Comparison of ENCODE assay signal across 8 mouse cellular contexts in genomic region chr16:17532271-17532670, GRCm38 (mm10). TPM values are rescaled to one million over a fixed set of nuclear protein-coding genes. Genes with fewer than 3 reads are reported as not detected.
DNase-seq lines count a peak whose midpoint lies in the region; ATAC-seq and TF ChIP-seq lines count a peak whose summit lies in the region.

No protein-coding gene starts in this region.

- 58% methylated on average over 4 of the region's 4 CpGs for WGBS in embryonic facial prominence, embryonic 13.5 days
- WGBS in liver, postnatal 0 days (ENCODE audit: insufficient replicate concordance): 51% methylated on average over 4 of the region's 4 CpGs
- 79% methylated on average over 4 of the region's 4 CpGs for WGBS in thymus, adult 2 months

- no peak for ATAC-seq in embryonic facial prominence, embryonic 13.5 days (ENCODE audit: insufficient number of reproducible peaks, insufficient read depth, low FRiP score, low TSS enrichment, low read depth)
- no peak for ATAC-seq in liver, postnatal 0 days

- no peaks in the 10 kb centered on the region for H3K9me3 ChIP-seq in ES-Bruce4 (replicated peaks; ENCODE audit: control insufficient read depth, insufficient read depth, low read length, poor library complexity, severe bottlenecking)
- no peaks in the 10 kb centered on the region for H3K9me3 ChIP-seq in embryonic facial prominence, embryonic 13.5 days
- H3K9me3 ChIP-seq in liver, postnatal 0 days (ENCODE audit: low read length): no peaks in the 10 kb centered on the region

- 0 out of 2 replicates have a peak overlapping the region, but pooled peaks have one; percentile 76 for H3K4me2 ChIP-seq in embryonic facial prominence, embryonic 13.5 days
- H3K4me2 ChIP-seq in liver, postnatal 0 days (ENCODE audit: low read depth, low read length): no peak overlapping the region

- peaks cover 3% of the 10 kb centered on the region for H3K4me1 ChIP-seq in ES-Bruce4 (ENCODE audit: control insufficient read depth, insufficient read depth, low read length)
- H3K4me1 ChIP-seq in embryonic facial prominence, embryonic 13.5 days: peaks cover 15% of the 10 kb centered on the region
- peaks cover 17% of the 10 kb centered on the region for H3K4me1 ChIP-seq in liver, postnatal 0 days (ENCODE audit: insufficient read depth)
- H3K4me1 ChIP-seq in thymus, adult 2 months (replicated peaks; ENCODE audit: control insufficient read depth, insufficient read depth, low read length): peaks cover 12% of the 10 kb centered on the region

- H3K27me3 ChIP-seq in ES-Bruce4 (ENCODE audit: control insufficient read depth, insufficient read depth, low read length, poor library complexity, severe bottlenecking): no peaks in the 10 kb centered on the region
- no peaks in the 10 kb centered on the region for H3K27me3 ChIP-seq in embryonic facial prominence, embryonic 13.5 days
- no peaks in the 10 kb centered on the region for H3K27me3 ChIP-seq in liver, postnatal 0 days (ENCODE audit: insufficient read depth, low read length)
- H3K27me3 ChIP-seq in thymus, adult 2 months (ENCODE audit: control insufficient read depth, insufficient read depth, low read length): no peaks in the 10 kb centered on the region

- H3K27ac ChIP-seq in ES-Bruce4 (ENCODE audit: insufficient read depth, low read length): peak overlapping the region; percentile 26; the same call in 1 of the 2 replicates
- H3K27ac ChIP-seq in embryonic facial prominence, embryonic 13.5 days: no peak overlapping the region
- H3K27ac ChIP-seq in liver, postnatal 0 days (ENCODE audit: low read depth): peak overlapping the region; percentile 77
- H3K27ac ChIP-seq in thymus, adult 2 months (ENCODE audit: control insufficient read depth, insufficient read depth, low read length): no peak overlapping the region

- TF ChIP-seq EP300 in ES-Bruce4 (IDR thresholded peaks at IDR 0.05; ENCODE audit: insufficient read depth, low read depth, low read length): no peak
- TF ChIP-seq EP300 in liver, postnatal 0 days (IDR thresholded peaks at IDR 0.05; ENCODE audit: low read depth): no peak

- no peak overlapping the region for H3K4me3 ChIP-seq in ES-Bruce4 (ENCODE audit: low read depth, low read length)
- no peak overlapping the region for H3K4me3 ChIP-seq in embryonic facial prominence, embryonic 13.5 days
- H3K4me3 ChIP-seq in liver, postnatal 0 days (ENCODE audit: low read depth, low read length): no peak overlapping the region
- H3K4me3 ChIP-seq in thymus, adult 2 months (ENCODE audit: control insufficient read depth, insufficient read depth, low read length): no peak overlapping the region

- TF ChIP-seq POLR2A in ES-Bruce4 (IDR thresholded peaks at IDR 0.05; ENCODE audit: insufficient read depth, low read length): no peak
- no peak for TF ChIP-seq POLR2A in thymus, adult 2 months (IDR thresholded peaks at IDR 0.05; ENCODE audit: control insufficient read depth, extremely low read depth, insufficient read depth, low read length, poor library complexity)

- TF ChIP-seq CTCF in ES-Bruce4 (IDR thresholded peaks at IDR 0.05; ENCODE audit: low read depth, low read length): peak; percentile 49
- peak; percentile 63 for TF ChIP-seq CTCF in liver, postnatal 0 days (IDR thresholded peaks at IDR 0.05; ENCODE audit: low read depth)
- TF ChIP-seq CTCF in thymus, adult 2 months (IDR thresholded peaks at IDR 0.05; ENCODE audit: borderline replicate concordance, control insufficient read depth, extremely low read depth, insufficient read depth, low read length, poor library complexity): no peak

- H3K9ac ChIP-seq in ES-Bruce4 (ENCODE audit: low read depth, poor library complexity, severe bottlenecking): peak overlapping the region; percentile 69; the same call in 1 of the 2 replicates
- no peak overlapping the region for H3K9ac ChIP-seq in embryonic facial prominence, embryonic 13.5 days
- H3K9ac ChIP-seq in liver, postnatal 0 days (replicated peaks): 0 out of 2 replicates have a peak overlapping the region, but pooled peaks have one; percentile 5

- DNase-seq in heart, adult 11 months: peak; percentile 83
- no peak for DNase-seq in heart, adult 18-20 months
- DNase-seq in liver, postnatal 0 days: peak; percentile 46
- DNase-seq in frontal cortex, postnatal 25 days (ENCODE audit: low spot score in 2 of 2): no peak
- DNase-seq in c-Kit-positive CD71-positive TER-119-positive erythroid progenitor cells, embryonic 14.5 days (ENCODE audit: low spot score): no peak
- no peak for DNase-seq in thymus, adult 2 months

- no peaks in the 10 kb centered on the region; the same call in 1 of the 2 replicates for H3K36me3 ChIP-seq in ES-Bruce4 (ENCODE audit: control insufficient read depth, insufficient read depth, low read length, poor library complexity, severe bottlenecking)
- peaks cover 19% of the 10 kb centered on the region for H3K36me3 ChIP-seq in embryonic facial prominence, embryonic 13.5 days
- H3K36me3 ChIP-seq in liver, postnatal 0 days (replicated peaks; ENCODE audit: insufficient read depth, low read length): peaks cover 17% of the 10 kb centered on the region
- peaks cover 9% of the 10 kb centered on the region for H3K36me3 ChIP-seq in thymus, adult 2 months (ENCODE audit: control insufficient read depth, insufficient read depth, low read length)

RNA-seq across cellular contexts. Expression of gene Thap7, which starts 1.3 kb away (rescaled TPM):
- total RNA-seq in heart, adult 18-20 months (2021): 10 to 100 TPM; 13.5 to 13.6 TPM
- 12.9 and 13.1 TPM in 2 replicates for polyA plus RNA-seq in ES-Bruce4 (2011; ENCODE audit: insufficient read depth, insufficient read length, low read depth, missing spikeins)
- 72.5 and 75.2 TPM in 2 replicates for polyA plus RNA-seq in embryonic facial prominence, embryonic 13.5 days (2015; fragmentation: Nextera tagmentation; extraction: Ambion mirVana)
- polyA plus RNA-seq in liver, postnatal 0 days (2015; fragmentation: Nextera tagmentation; extraction: Ambion mirVana): 21.3 and 24.4 TPM in 2 replicates
- 139 and 141 TPM in 2 replicates for polyA plus RNA-seq in thymus, adult 2 months (2012; rRNA removed)

RNA-seq across cellular contexts. Expression of gene Lztr1, which starts 23.8 kb away (rescaled TPM):
- total RNA-seq in heart, adult 18-20 months (2021): 10 to 100 TPM; 31.8 to 32.1 TPM
- polyA plus RNA-seq in ES-Bruce4 (2011; ENCODE audit: insufficient read depth, insufficient read length, low read depth, missing spikeins): 46.1 and 46.6 TPM in 2 replicates
- 98.5 and 119 TPM in 2 replicates for polyA plus RNA-seq in embryonic facial prominence, embryonic 13.5 days (2015; fragmentation: Nextera tagmentation; extraction: Ambion mirVana)
- polyA plus RNA-seq in liver, postnatal 0 days (2015; fragmentation: Nextera tagmentation; extraction: Ambion mirVana): 16.8 and 18.7 TPM in 2 replicates
- polyA plus RNA-seq in thymus, adult 2 months (2012; rRNA removed): 291 and 303 TPM in 2 replicates

RNA-seq across cellular contexts. Expression of gene Lrrc74b, which starts 28.8 kb away (rescaled TPM):
- not detected for total RNA-seq in heart, adult 18-20 months (2021)
- 1.6 and 1.8 TPM in 2 replicates for polyA plus RNA-seq in ES-Bruce4 (2011; ENCODE audit: insufficient read depth, insufficient read length, low read depth, missing spikeins)
- not detected in 2 replicates for polyA plus RNA-seq in embryonic facial prominence, embryonic 13.5 days (2015; fragmentation: Nextera tagmentation; extraction: Ambion mirVana)
- polyA plus RNA-seq in liver, postnatal 0 days (2015; fragmentation: Nextera tagmentation; extraction: Ambion mirVana): 0.05 and 0.06 TPM in 2 replicates
- polyA plus RNA-seq in thymus, adult 2 months (2012; rRNA removed): 0.10 and 0.11 TPM in 2 replicates

RNA-seq across cellular contexts. Expression of gene P2rx6, which starts 29.4 kb away (rescaled TPM):
- 1 to 10 TPM; 1.8 TPM for total RNA-seq in heart, adult 18-20 months (2021)
- 0.25 TPM in 1 of 2 replicates, not detected in the other for polyA plus RNA-seq in ES-Bruce4 (2011; ENCODE audit: insufficient read depth, insufficient read length, low read depth, missing spikeins)
- 0.08 and 0.32 TPM in 2 replicates for polyA plus RNA-seq in embryonic facial prominence, embryonic 13.5 days (2015; fragmentation: Nextera tagmentation; extraction: Ambion mirVana)
- polyA plus RNA-seq in liver, postnatal 0 days (2015; fragmentation: Nextera tagmentation; extraction: Ambion mirVana): 0.14 and 0.18 TPM in 2 replicates
- 1.6 and 1.8 TPM in 2 replicates for polyA plus RNA-seq in thymus, adult 2 months (2012; rRNA removed)

RNA-seq across cellular contexts. Expression of gene Aifm3, which starts 42.9 kb away (rescaled TPM):
- total RNA-seq in heart, adult 18-20 months (2021): under 1 TPM in 1 of 2 experiments, not detected in 1; 0.18 TPM
- 6.4 and 7.5 TPM in 2 replicates for polyA plus RNA-seq in ES-Bruce4 (2011; ENCODE audit: insufficient read depth, insufficient read length, low read depth, missing spikeins)
- 1.1 and 2.0 TPM in 2 replicates for polyA plus RNA-seq in embryonic facial prominence, embryonic 13.5 days (2015; fragmentation: Nextera tagmentation; extraction: Ambion mirVana)
- polyA plus RNA-seq in liver, postnatal 0 days (2015; fragmentation: Nextera tagmentation; extraction: Ambion mirVana): 3.3 and 3.4 TPM in 2 replicates
- 0.93 and 1.4 TPM in 2 replicates for polyA plus RNA-seq in thymus, adult 2 months (2012; rRNA removed)

Comparison
In these comparisons a context has a peak if more than half of its experiments do, and no peak if none do; other contexts are left out.
1. DNase-seq: peak in heart, adult 11 months (single experiment) and liver, postnatal 0 days (single experiment); none in heart, adult 18-20 months (0 of 2), frontal cortex, postnatal 25 days (0 of 2), c-Kit-positive CD71-positive TER-119-positive erythroid progenitor cells, embryonic 14.5 days (single experiment) and thymus, adult 2 months (single experiment).
2. H3K27ac ChIP-seq: peak in ES-Bruce4 (single experiment) and liver, postnatal 0 days (single experiment); none in embryonic facial prominence, embryonic 13.5 days (single experiment) and thymus, adult 2 months (single experiment).